Mouse (Mus musculus) telencephalon, adult 2 months (tissue): ENCODE measurements around the gene Ndufaf3.

Source experiments
- DNase-seq: peaks from one replicate; pipeline ENCODE4 v3.0.0-alpha.2; 2011; ENCODE audit warnings: low read depth, low spot score

The Ndufaf3 gene

DNA sequence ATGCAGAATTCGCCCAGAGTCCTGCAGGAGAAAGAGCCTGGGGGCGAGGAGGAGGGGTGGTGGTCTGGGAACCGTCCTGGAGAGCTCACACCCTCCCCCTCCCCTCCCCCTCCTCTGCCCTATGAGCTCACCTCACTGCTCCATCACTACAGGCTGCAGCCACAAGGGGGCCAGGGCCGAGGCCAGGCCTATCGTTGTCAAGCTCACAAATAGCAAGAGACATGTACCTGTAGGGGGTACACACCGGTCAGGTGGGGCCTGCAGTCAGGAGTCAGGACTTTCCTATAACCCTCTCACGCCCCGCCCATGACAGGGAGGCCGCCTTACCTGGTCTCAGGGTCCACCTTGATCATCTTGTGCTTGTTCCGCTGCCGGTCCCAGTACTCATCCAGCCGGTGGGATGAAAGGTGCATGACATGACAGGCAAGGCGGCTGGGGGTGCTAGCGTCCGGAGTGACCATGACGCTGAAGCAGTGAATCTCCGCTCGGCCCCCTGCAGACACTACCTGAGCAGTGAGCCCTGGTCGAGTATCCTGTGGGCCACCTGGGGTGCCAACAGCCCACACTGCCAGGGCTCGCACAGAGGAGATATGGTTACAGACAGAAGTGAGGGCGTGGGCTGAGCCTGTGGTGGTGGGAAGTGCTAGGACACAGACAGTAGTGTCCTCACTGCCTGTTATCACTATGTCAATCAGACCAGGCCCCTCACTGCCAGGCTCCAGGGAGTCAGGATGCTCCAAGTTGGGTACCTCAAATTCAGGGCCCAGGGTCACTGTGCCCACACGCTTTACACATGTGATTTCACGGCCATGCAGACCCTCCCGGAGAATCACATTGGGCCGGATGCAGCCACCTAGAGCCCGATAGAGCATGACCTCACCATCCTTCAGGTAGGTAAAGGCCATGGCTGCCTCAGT is 6.8 kb upstream of the Ndufaf3 start:
- DNase-seq: no peak

DNA sequence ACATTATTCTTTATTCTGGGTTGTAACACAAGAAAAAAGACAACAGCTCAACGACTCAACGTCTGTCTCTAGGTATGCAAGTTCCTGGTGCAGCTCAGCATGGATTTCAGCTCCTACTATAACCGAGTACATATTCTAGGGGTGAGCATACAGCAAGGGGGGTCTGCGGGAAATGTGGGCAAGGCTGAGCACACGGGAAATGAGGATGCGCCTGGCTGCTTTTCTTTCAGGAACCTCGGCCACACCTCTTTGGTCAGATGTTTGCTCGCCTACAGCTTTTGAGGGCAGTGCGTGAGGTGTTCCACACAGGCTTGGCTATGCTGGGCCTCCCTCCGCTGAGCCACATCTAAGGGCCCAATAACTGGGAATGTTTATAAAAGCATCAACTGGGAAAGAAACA is 5.1 kb upstream of the Ndufaf3 start:
- DNase-seq: no peak

DNA sequence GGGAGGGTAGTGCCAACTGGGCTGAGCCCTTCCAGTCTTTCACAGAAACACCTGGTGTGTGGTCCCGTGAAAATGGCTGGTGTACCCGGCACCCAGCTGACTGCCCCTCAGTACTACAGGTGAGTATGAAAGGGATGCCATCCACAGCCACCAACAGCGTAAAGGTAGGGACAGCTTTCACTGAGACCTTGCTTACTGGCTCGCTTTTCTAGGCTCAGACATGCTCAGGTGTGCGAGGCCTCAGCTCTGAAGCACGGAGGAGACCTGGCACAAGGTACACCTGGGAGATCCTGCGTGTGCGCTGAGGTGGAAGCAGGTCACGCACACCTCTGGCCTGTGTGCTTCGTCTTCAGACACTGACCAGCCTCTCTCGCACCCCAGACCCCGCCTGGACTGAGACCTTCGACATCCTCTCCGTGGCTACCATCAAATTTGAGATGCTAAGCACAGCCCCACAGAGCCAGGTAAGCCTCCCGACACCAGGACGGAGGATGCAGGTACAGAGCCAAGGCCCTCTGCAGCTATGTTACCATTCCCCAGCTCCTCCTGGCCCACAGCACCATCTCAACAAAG is 4.3 kb upstream of the Ndufaf3 start:
- no peak for DNase-seq

DNA sequence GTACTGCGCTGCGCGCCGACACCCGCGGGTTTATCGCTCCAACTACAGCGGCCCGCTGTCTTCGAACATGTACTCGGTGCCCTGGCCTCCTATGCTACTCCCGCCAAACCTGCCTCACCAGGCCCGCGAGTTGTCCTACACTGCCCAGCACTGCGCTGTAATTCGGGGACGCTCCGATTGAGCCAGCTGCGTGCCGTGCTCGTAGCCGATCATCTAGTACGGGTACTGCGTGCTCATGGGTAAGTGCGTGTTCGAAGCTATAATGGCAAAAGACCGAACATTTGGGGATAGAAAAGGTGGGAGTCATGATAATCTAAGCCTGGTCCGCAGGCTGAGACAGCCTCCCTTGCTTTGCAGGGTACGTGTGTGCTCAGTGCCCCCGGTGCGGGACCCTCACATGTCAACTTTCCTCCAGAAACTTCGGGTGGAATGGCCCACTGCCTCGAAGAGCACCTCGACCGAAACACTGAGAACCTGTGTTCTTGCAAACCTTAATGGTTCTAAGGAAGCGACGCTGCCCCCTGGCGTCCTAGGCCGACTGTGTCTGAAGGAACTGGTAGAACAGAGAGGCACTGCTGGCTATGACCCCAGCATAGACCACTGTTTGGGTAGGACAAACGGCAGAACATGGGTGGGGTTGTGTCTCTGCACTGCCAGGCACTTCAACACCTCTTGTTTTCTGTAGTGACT is 3.1 kb upstream of the Ndufaf3 start:
- peak; percentile 54 for DNase-seq

DNA sequence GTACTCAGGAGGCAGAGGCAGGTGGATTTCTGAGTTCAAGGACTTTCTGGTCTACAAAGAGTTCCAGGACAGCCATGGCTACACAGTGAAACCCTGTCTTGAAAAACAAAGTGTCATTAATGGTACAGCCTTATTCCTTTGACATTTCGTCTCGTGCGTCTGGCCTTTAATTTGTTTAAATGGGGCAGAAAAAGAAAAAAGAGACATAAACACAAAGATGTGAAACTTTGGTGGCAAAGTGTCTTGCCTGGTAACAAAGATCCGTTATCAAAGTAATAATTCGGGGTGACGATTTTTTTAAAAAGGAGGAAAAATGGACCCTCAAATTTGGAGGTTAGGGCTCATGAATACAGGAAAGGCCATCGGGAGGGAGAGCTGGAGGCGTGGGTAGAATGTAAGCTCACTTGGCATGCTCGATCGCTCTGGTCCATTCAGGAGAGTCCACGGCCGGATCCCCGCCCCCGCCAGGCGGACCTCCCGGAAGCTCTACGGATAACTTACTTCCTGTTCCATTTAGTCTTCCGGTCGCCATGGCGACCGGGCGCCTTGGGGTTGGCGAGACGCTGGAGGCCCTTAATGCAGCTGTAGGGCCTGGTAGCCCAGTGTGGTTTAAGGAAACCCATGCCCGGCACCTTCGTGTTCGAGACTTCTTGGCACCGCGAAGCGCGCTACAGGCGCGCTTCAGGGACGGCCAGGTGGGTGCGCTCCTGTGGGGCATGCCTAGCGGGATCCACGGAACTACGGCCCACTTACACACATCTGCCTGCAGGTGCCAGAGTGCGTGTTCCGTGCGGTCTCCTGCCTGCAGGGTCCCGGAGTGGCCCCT is 2.4 kb upstream of the Ndufaf3 start, which contains the start of gene Dalrd3:
Gene Dalrd3, plus strand, starts transcription at position 506 of the 826 bp plus-strand sequence.
- DNase-seq: peak; percentile 91

DNA sequence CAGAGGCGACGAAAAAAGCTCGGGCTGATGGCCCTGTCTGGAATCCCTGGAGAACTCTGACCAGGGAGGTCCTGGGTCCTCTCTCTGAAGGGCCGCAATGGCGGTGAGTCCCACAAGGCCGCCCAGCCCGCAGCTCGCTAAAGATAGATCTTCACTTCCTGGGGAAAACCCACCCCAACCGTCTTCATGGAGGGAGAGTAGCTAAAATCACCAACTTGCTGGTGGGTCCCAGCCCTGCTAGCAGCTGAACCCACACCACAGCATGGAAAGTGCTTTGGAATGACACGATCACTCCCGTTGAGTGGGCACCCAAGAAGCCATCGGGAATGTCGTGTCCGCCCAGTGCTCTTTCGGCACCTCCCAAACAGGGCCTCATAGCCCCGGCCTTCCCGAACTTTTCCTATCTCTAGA is 1.3 kb upstream of the Ndufaf3 start:
- DNase-seq: no peak

DNA sequence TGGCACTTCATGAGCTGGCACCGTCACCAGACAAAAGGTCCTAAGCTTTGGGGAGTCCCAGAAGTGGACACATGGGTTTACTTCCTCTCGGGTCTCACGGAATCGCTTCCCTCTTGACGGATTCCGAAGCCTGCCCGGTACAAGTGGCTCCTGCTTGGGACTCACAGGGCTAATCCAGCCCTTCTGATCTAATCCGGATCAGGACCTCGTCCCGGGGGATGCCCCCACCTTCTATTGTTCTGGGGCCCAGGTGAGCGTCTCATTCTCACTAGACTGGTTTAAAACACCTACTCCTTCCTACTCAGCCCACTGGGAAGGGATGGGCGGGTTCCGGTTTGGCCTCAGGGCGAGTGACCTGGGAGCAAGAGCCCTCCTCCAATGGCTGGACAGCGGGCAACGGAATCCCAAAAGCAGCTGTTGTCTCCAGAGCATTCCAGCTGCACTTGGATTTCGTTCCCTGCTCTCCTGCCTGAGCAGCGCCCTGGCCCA is 741 bp upstream of the Ndufaf3 start:
- DNase-seq: no peak

DNA sequence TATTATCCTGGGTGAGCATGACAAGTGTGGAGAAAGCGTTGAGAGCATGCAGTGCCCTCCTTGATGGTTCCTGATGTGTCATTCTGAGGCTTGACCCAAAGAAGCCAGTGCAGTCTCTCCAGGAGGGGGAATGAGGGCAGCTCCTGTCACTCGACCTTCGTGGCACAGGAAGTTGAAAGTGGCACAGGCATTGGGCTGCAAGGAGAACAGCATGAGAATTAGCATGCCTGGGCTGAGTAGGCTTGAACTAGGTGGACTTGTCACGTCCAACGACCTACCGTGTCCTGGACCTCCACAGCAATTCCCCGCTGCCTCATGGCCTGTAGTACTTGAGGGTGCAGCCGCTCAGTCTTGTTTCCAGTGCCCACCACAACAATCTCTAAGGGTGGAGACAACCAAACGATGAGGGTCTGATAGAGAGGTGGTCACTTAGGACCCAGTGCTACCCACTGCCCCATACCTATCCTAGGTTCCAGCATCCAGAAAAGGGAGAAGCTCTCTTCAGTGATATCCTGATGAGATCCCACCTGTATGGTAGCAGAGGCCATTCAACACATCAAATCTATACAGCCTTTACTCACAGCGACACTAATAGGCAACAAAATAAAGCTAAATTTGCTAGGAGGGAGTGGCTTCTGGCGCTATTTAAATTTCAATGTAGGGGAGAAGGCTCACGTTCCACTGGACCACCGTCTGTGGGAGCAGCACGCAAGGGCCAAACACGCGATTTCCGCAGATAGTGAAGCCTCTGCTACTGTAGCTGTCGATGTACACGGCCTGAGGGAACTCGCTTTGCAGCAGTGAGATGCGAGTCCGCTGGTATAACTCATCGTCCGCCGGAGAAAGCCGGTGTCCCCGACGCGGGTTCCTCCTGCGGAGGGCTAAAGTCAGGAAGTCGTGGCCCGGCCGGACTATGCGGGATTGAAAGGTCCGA is 1.1 kb downstream of the Ndufaf3 start:
- DNase-seq: no peak

DNA sequence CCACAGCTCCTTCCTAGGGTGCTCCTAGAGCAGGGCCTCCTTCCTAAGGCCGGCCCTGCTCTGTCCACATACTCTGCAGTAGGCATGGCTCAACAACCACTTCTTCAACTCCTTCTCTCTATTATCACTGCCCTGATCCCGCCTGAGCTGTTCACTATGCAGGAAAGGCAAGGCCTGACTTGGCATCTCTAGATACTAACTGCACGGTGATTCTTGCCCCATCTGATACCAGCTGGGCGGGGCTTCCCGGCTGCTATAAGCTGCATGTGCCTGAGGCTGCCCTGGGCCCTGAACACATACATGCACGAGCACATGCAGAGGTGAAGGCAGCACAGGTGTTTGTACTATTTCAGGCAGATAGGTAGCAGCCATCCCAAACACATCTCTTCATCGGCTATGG is 3.1 kb downstream of the Ndufaf3 start:
- DNase-seq: no peak

DNA sequence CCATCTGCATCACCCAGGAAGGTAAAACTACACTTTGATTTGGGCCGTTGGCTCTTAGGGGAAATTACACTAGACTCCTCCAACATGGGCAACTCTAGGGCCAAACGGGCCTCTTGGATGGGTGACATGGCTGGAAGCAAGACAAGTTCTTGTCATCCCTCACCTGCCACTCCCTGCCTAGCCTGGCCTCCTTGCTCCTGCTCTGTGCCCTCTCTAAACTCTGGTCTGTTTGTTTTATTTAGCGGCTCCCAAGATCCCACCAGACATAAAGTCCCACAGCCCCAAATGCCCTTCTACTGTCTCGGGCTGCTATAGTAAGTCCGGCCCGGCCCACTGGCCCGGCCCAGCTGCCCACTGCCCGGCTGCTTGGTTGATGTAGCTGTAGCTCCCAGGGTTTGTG is 3.6 kb downstream of the Ndufaf3 start:
- DNase-seq: no peak

DNA sequence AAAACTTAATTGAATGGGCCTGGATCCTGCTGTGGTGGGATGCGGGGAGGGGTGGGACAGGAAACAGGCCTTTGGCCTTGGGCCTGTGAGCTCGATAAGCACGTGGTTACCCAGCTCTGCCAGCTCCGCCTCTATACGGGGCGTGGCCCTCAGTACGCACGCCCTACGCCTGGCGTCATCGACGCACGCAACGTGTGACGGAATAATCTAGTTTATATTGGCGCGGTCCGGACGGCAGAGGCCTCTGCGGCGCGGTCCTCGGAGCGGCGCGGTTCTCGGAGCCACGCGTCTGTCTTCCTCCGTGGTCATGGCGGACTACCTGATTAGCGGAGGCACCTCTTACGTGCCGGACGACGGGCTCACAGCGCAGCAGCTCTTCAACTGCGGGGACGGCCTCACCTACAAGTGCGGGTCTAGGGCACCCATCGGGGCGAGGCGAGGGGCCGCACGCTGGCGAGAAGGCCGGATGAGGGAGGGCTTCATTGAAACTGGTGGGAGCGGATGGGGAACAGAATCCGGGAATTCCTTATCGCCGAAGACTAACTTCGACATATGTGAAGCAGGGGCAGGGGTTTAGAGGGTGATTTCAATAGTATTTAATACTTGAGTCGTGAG is 6.9 kb downstream of the Ndufaf3 start, which contains the start of gene Impdh2:
Gene Impdh2, plus strand, starts transcription at position 60 of the 615 bp plus-strand sequence.
- peak; percentile 89 for DNase-seq

DNA sequence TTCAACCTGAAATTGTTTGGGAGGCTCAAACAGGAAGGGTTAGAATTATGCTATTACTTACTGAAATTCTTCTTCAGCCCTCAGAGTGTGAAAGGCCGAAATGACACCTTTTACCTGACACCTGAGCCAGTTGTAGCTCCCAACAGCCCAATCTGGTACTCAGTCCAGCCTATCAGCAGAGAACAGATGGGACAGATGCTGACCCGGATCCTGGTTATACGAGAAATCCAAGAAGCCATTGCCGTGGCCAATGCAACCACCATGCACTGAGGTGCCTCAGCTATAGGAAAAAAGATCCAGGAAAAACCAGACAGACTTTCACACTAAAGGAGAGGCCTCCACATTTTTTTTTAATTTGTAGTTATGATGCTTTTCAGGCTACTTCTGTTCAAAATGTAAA is 8.1 kb downstream of the Ndufaf3 start:
- no peak for DNase-seq

DNA sequence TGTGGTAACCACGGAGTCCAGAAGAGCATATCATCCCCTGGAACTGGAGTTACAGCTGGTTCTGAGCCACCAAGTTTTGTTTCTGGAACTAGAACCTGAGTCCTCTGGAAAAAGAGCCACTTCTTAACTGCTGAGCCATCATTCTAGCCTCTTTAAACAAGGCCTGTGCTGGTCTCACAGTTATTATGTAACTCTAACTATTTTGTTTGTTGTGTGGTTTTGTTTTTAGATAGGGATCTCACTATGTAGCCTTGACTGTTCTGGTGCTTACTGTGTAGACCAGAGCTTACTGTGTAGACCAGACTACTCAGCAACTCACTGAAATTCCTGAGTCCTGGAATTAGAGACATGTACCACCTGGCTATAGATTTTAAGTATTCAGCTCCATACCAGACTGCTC is 20.4 kb downstream of the Ndufaf3 start:
- DNase-seq: no peak

DNA sequence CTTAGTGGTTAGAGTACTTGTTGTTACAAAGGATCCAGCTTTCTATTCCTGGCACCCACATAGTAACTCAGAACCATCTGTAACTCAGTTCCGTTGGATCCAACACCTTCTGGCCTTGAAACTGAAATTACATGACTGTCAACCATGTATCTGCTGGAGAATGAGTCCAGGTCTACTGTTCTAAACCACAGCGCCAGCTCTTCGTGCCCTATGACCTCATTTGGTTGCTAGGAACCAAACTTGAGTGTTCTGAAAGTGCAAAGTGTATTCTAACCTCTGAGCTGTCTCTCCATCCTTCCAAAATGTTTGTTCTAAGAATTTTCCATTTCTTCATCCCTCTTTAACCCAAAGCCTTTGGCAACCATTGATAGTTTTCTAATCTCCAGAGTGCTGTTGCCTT is 21.2 kb downstream of the Ndufaf3 start:
- no peak for DNase-seq

DNA sequence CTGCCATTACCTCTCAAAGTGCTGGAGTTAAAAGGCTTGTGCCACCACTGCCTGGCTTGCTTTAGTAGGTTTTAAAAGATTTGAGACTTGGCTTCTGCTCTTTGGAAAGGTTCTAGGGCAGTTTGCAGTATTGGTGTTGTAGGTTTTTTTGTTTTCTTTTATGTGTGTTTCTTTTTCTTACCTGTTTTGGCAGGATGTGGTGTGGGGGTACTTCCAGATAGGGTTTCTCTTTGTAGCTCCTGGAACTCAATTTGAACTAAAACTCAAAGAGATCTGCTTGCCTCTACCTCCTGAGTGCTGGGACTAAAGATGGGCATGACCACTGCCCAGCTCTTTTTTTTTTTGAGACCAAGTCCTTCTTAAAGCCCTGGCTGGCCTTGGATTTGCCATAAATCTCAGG is 26.4 kb downstream of the Ndufaf3 start:
- no peak for DNase-seq

DNA sequence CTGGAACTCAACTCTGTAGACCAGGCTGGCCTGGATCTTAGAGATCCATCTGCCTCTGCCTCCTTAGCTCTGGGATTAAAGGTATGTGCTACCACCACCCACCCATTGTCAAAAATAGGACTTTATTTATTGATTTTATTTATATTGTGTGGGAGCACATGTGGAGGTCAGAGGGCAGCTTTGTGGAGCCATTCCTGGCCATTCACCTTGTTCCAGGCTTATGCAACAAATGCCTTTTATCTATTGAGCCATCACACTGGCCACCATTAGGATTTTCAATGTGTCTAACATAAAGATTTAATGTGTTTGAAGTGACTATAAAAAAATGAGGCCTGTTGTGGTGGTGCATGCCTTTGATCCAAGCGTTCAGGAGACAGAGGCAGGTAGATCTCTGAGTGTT is 35.7 kb downstream of the Ndufaf3 start:
- no peak for DNase-seq

DNA sequence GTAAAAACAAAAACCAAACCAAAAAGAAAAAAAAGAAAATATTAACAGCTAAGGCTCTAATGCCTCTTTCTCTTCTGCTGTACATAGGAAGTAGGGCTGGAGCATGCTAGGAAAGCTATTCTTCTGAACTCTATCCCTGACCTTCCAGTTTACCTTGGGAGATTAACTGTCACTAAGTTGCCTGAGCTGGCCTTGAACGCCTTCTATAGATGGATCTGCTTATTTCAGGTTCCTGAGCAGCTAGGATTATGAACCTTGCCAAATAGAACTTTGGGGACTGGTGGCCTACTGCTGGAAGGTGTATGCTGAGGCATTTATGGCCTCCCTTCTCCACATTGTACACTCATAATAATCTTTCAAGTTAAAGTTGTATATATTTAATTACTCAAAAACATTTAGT is 36.3 kb downstream of the Ndufaf3 start:
- no peak for DNase-seq

DNA sequence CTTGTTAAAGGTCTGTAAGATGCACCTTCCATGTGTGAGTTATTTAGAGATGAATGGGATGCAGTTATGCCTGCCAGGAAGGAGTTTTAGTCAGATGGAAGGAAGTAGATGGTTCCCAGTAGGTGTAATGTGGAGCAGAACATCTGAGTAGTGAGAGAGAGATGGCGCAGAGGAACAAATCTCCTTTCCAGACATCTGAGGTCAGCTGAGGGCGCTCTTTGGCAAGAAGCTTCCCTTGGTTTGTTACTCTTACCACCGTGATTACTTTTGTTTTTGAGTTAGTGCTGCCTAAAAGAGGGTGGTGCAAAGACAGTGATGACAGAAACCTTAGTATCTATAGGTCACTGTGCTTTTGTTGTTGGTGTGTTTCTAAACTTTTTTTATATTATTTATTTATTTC is 41.8 kb downstream of the Ndufaf3 start:
- no peak for DNase-seq

DNA sequence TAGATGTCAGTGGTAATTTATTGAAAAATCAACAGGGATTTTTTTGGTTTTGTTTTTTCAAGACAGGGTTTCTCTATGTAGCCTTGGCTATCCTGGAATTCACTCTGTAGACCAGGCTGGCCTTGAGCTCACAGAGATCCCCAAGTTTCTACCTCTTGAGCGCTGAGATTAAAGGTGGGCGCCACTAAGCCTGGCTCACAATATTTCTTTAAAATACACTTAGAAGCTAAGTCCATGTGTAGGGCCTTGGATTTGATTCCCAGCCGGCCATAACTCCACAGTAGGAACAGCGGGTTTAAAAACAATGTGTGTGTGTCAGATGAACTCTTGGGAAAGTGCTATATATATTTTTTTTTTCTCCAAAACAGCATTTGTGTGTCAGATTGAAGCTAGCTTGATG is 43.9 kb downstream of the Ndufaf3 start:
- no peak for DNase-seq

DNA sequence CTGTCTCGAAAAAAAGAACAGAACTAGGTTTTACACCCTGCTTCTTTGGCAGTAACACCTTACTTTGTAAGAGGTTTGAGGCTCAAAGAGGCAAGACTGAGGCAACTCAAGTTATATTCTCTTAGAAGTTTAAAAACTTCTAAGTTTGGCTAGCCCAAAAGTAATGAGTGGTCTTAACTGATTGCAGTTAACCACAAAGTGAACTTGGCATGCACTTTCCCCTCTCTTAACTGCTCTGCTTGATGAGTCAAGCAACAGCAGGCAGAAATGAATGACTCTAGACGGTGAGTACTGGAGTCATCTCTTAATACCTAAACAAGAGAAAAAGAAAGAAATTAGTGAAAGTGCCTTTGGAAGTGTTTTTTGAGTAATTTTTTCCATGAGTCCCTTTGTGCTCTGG is 45.6 kb downstream of the Ndufaf3 start:
- no peak for DNase-seq
